Mouse (Mus musculus) spleen, postnatal 36 days (tissue): Measurements from ENCODE around the gene Secisbp2l.

Experiments used
- DNase-seq, 2 experiments: peaks; one replicate each; pipeline ENCODE4 v3.0.0; 2022; ENCODE audit warnings: low spot score in 2 of 2, mixed read lengths in 1 of 2

The Secisbp2l gene

GRCm38 (mm10) chr2:125782719-125783109, at the start of gene Secisbp2l:
Secisbp2l (minus strand) TSS chr2:125782870.
- peak; percentile 87 to 89 for DNase-seq

- no peak for DNase-seq
These were observed 47.3 kb upstream of the Secisbp2l start for GRCm38 (mm10) chr2:125829924-125830323.

DNA sequence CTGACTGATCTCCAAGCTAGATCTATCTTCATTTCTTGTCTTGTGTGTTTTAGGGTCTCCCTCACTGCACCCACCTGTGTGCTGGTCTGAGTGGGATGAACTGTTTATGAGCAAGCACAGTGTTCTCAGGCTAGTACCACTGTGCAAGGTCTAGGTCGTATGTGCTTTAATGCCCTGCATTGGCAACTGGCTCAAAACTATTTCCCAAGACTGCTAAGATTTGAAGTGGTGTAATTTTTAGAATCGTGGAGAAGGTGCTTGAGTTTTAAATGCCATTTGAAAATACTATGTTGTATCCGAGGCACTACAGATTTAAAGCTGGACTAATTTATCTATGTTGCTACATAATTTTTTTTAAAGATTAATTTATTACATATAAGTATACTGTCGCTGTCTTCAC, 45.2 kb upstream of the Secisbp2l start:
- no peak for DNase-seq

DNA sequence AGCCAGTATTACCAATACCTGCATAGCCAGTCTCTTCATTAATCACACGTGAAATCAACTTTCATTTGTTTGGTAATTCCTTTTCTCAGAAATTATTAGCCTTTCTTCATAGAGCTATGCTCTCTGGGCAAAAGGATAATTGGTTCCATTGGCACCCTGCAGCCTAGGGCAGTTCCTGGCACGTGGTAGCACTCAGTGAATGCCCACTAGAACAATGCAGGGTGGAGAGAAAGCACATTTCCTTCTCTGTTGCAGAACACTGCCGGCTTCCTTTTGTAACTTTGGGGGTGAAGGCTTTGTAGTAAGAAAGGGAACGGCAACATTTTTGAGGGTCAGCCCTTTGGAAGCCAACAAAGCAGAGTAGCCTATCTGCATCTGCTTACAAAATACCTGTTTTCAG, 43.5 kb upstream of the Secisbp2l start:
- DNase-seq = no peak

DNA sequence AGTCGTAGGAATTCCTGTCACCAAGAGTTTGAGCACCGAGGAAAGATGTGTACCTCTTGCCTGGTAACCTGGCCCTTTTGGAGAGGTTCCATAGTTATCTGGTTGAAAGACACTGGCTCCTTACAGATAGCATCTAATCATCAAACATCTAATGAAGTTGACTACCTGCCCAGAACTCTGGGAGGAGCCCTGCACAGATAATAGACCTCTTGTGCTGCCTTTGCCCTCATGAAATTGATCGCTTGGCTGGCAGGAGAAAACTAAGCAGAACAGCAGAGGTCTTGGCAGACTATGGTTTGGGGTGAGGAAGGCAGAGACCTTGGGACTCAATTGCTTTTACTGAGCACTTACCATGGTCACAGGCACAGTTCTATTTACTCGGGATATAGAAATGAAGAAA, 37.7 kb upstream of the Secisbp2l start:
- no peak for DNase-seq

GRCm38 (mm10) chr2:125813972-125814595, 31.4 kb upstream of the Secisbp2l start:
- DNase-seq = no peak

GRCm38 (mm10) chr2:125811332-125811731, 28.7 kb upstream of the Secisbp2l start:
- DNase-seq = no peak

DNA sequence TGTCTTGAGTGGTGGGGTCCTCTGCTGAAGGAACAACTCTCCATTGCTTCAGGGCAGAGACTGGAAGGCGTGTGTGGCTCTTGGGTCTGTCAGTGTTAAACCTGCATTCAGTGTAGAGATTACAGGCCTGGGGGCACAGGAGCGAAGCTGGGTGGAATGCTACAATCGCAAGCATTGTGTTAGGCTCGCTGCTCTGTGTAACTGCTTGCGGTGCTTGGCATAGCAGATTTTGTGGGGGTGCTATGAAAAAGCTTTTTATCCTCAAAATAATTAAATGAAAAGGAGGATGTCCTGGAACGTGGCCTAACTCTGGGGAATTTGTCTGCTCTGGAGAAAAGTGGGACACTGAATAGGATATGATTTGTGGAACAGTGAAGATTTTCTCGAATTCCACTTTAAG, 26.9 kb upstream of the Secisbp2l start:
- no peak for DNase-seq

DNA sequence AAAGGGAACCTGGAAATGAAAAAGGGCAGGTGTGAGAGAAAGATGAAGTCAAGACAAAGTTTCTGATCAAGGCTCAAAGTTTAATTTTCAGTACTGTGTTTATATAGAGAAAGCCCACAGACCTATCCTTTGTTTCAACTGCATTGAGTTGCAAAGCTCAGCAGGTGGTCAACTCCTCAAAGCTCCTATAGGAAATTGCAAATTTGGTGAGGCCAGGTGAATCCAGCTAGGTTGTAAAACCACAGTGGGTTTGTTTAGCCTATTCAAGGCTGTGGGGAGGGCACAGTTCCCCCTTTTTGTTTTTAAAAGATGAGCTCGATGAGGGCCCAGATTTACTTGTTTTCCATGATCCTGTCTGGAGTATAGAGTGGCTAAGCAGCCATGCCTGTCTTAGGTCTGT, 23.2 kb upstream of the Secisbp2l start:
- DNase-seq = no peak

DNA sequence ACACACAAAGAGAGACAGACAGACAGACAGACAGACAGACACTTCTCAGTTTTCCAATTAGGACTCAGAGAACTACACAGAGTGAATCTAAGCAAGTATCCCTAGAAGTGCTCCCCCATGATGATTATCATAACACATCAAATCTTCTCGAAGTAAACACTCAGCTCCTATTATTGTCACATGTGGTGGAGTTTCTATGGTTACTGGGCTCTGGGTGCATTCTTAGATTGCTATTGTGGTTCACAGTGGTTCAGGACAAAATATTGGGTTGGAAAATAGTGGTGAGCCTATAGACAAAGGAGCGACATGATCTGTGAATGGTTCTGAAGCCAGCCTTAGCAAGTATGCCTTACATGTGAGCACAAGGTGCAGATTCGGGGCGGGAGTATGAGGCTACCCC, 19.3 kb upstream of the Secisbp2l start:
- no peak for DNase-seq

DNA sequence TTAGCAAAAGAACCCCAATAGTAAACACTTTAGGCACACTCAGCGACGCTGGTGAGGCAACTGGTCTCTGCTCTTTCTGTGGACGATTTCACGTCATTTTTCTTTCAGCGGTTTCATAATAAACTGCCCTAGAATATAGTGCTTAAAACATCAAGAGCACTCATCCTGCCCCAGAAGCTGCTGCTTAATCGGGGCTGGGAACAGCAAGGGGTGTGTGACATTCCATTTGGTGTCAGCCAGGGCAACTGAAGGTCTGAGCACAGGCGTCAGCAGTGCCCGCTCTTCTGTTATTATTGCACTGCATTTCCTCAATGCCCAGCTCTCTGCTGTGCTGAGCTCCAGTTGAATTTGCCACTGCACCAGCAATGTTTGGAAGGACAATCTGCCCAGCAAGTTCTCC, 18.4 kb upstream of the Secisbp2l start:
- DNase-seq = no peak

GRCm38 (mm10) chr2:125800428-125800827, 17.8 kb upstream of the Secisbp2l start:
- DNase-seq = no peak

GRCm38 (mm10) chr2:125797872-125798271, 15.2 kb upstream of the Secisbp2l start:
- no peak for DNase-seq

GRCm38 (mm10) chr2:125795118-125795517, 12.4 kb upstream of the Secisbp2l start:
- no peak for DNase-seq

GRCm38 (mm10) chr2:125794166-125794565, 11.5 kb upstream of the Secisbp2l start:
- no peak for DNase-seq

- DNase-seq = no peak
These were observed 10.2 kb upstream of the Secisbp2l start for GRCm38 (mm10) chr2:125792879-125793261.

DNA sequence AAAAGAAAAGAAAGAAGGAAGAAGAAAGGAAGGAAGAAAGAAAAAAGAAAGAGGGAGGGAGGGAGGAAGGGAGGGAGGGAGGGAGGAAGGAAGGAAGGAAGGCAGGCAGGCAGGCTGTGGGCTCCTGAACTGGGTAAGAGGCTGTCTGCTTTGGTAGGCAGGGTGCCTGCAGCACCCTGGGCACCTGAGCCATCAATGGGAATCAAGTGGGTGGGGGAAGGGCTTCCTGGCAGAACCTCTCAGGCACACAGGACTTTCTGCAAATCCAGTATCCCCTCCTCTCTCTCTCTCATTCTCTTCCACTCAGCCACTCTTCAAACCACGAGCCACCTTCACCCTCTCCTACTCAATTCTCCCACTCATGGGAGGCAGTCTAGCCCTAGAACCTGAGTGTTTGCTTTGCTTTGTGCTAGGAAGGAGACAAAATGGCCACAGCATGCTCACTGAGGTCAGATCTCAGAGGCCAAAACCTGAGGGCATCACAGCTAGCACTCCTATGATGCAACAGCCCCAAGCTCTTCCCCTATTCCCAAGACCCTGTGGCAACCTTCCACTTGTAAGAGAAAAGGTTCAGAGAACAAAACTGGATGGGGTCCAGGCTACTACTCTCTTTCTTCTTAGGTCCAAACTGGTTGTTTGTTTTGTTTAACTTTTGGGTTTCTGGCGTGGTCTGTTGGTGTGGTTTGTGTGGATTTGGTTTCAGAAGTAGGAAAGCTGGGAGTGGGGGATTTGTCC, 9.6 kb upstream of the Secisbp2l start:
- no peak for DNase-seq

GRCm38 (mm10) chr2:125791485-125791885, 8.8 kb upstream of the Secisbp2l start:
- peak in 1 of 2 experiments; percentile 4 for DNase-seq

GRCm38 (mm10) chr2:125790242-125790641, 7.6 kb upstream of the Secisbp2l start:
- no peak for DNase-seq

DNA sequence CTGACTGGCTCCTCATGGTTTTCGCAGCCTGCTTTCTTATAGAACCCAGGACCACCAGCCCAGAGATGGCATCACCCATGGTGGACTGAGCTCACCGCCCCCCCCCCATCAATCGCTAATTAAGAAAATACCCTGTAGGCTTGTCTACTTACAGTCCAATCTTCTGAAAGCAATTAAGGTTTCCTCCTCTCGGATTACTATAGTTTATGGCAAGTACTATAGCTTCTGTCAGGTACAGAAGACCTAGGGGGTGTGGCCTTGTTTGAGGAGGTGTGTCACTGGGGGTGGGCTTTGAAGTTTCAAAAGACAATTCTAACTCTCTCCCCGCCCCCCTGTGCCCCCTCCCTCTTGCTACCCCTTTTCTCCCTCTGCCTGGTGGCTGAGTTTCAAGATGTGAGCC, 6.6 kb upstream of the Secisbp2l start:
- no peak for DNase-seq

DNA sequence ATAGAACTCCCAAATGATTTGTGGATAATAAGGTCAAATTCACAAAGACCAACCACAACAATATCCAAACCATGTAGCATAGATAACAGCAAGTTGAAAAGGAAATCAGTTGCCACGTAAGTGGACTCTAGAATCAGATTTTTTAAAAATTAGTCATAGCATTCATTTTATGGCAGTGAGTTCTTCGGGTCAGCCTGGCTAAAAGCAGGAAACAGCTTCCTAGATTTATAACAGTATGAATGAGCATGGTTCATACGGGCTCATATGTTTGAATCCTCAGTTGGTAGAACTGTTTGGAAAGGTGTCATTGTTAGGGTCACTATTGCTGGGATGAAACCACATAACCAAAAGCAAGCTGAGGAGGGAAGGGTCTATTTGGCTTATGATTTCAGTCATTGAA, 6.1 kb upstream of the Secisbp2l start:
- DNase-seq = no peak

- no peak for DNase-seq
These were observed 5.7 kb upstream of the Secisbp2l start for GRCm38 (mm10) chr2:125788351-125788750.

DNA sequence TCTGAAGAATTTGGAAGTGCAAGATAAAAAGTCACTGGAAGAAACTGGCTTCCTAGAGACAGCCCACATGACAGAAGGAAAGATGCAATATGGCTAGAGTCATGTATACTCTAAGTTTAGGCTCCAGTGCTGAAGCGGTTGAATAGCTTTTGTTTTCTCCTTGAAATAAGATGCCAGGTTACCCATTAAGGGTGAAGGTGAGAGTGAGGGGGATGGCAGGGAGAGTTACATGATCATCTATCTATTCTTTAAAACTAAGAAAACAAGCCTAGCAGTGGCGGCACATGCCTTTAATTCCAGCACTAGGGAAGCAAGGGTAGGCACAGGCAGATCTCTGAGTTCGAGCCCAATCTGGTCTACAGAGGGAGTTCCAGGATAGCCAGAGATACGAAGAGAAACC, 2.4 kb upstream of the Secisbp2l start:
- no peak for DNase-seq

DNA sequence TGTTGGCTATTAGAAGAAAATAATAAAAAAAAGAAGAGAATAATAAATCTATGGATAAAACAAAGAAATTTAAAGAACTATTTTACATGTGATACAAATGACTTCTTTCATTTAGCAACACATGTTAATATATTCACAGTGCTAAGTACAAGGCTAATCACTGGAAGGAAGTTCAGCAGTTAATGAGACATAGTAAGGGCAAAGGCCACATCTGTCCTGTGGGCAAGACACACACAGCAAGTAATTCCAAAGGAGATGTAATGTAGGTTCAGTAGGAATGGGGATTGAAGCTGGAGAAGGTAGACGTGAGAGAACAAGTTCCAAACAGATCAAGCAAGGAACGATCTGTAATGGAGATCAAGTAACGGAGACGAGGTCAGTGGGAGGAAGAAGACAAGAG, 1.7 kb upstream of the Secisbp2l start:
- DNase-seq = no peak
